Comparison of ENCODE assay signal across 8 mouse cellular contexts in the genomic region with DNA sequence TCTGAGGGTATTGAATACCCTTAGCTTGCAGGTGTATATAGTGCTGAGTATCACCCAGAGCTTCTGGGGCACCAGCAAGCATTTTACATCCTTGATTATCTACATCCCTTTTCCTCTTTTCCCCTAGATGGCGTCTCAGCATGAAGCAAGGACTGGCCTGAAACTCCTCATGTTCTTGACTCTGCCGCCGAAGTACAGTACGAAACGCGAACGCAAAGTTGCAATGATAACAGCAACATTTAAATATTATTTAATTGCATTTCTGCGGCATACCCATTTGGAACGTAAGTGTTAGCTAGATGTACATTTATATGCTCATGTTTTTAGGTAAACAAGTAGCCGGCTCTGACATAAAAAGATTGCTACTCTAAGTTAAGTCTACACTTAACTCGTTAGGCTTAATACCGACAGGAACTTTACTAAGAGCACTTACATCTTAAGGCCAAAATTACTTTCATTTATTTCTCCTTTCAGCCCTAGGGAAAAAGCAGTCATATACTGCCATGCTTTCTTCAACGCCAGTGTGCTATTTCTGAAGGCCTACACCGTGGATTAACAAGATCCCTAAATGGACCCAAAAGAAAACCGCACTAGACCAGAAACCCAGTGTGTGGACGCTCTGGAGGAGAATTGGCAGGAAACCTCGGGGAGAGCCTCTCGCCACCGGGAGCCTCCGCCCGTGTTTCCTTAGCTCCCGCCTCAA. TPM values are rescaled to one million over a fixed set of nuclear protein-coding genes. Genes with fewer than 3 reads are reported as not detected.
DNase-seq lines count a peak whose midpoint lies in the region; ATAC-seq and TF ChIP-seq lines count a peak whose summit lies in the region.

No protein-coding gene starts in this region.

- H3K9me3 ChIP-seq in hindbrain, postnatal 0 days (ENCODE audit: low read length): no peaks in the 10 kb centered on the region

- WGBS in hindbrain, postnatal 0 days: under 1% methylated on average over 22 of the region's 22 CpGs

- peaks cover 5% of the 10 kb centered on the region; the same call in 1 of the 2 replicates for H3K4me1 ChIP-seq in hindbrain, postnatal 0 days (ENCODE audit: insufficient read depth, low read length)

- peak overlapping the region; percentile 80 for H3K9ac ChIP-seq in hindbrain, postnatal 0 days (replicated peaks; ENCODE audit: low read length)

- peak overlapping the region; percentile 87 for H3K4me3 ChIP-seq in hindbrain, postnatal 0 days (ENCODE audit: low read length)

- DNase-seq in adrenal gland, adult 2 months: peak; percentile 38
- no peak for DNase-seq in adrenal gland, postnatal 25 days
- peak; percentile 77 for DNase-seq in cerebellum, adult 9-10 months
- DNase-seq in forelimb bud, embryonic 11.5 days (ENCODE audit: low read depth, low spot score): peak; percentile 65
- DNase-seq in hindbrain, postnatal 0 days (ENCODE audit: low spot score): peak; percentile 81
- peak; percentile 20 to 26 for DNase-seq in left cerebral cortex, adult 18-20 months (ENCODE audit: low spot score in 2 of 2)
- peak; percentile 10 for DNase-seq in right cerebral cortex, postnatal 4 days

- H3K27ac ChIP-seq in hindbrain, postnatal 0 days: peak overlapping the region; percentile 92

- H3K36me3 ChIP-seq in hindbrain, postnatal 0 days (ENCODE audit: insufficient read depth, low read length): no peaks in the 10 kb centered on the region

- H3K27me3 ChIP-seq in hindbrain, postnatal 0 days (ENCODE audit: insufficient read depth, low read length): no peaks in the 10 kb centered on the region

- peak; percentile 77 for TF ChIP-seq CTCF in hindbrain, postnatal 0 days (IDR thresholded peaks at IDR 0.05; ENCODE audit: low read depth)

- H3K4me2 ChIP-seq in hindbrain, postnatal 0 days (ENCODE audit: low read depth, low read length): peak overlapping the region; percentile 72

- ATAC-seq in hindbrain, postnatal 0 days: peak; percentile 41; the same call in 1 of the 2 replicates
- ATAC-seq in megakaryocyte, adult 5-6 weeks (ENCODE audit: poor library complexity, severe bottlenecking): peak; percentile 65

RNA-seq across cellular contexts. Expression of a gene that starts 0.4 kb away (rescaled TPM):
- 10 to 100 TPM; 18.5 to 26.9 TPM for total RNA-seq in adrenal gland, adult 2 months (2021)
- 2.4 and 2.7 TPM in 2 replicates for polyA plus RNA-seq in adrenal gland, adult 2 months (2012; rRNA removed)
- 19.8 and 23.9 TPM in 2 replicates for total RNA-seq in adrenal gland, postnatal 25 days (2021)
- 28.0 and 29.4 TPM in 2 replicates for total RNA-seq in hindbrain, postnatal 0 days (2014; rRNA removed)
- 60.7 and 67.2 TPM in 2 replicates for polyA plus RNA-seq in hindbrain, postnatal 0 days (2015; fragmentation: Nextera tagmentation; extraction: Ambion mirVana)
- 10 to 100 TPM; 35.1 to 36.3 TPM for total RNA-seq in left cerebral cortex, adult 18-20 months (2021)
- total RNA-seq in megakaryocyte, adult 5-6 weeks (2015): 41.6 and 47.0 TPM in 2 replicates
- total RNA-seq in megakaryocyte, adult 5-6 weeks (2017): 32.6 and 41.0 TPM in 2 replicates

RNA-seq across cellular contexts. Expression of a gene that starts 39.9 kb away (rescaled TPM):
- 10 to 100 TPM; 17.0 to 21.0 TPM for total RNA-seq in adrenal gland, adult 2 months (2021)
- 2.4 and 2.9 TPM in 2 replicates for polyA plus RNA-seq in adrenal gland, adult 2 months (2012; rRNA removed)
- 21.6 and 23.3 TPM in 2 replicates for total RNA-seq in adrenal gland, postnatal 25 days (2021)
- 8.3 and 8.5 TPM in 2 replicates for total RNA-seq in hindbrain, postnatal 0 days (2014; rRNA removed)
- 4.2 and 4.9 TPM in 2 replicates for polyA plus RNA-seq in hindbrain, postnatal 0 days (2015; fragmentation: Nextera tagmentation; extraction: Ambion mirVana)
- total RNA-seq in left cerebral cortex, adult 18-20 months (2021): 10 to 100 TPM; 42.2 to 51.0 TPM
- 31.3 and 40.4 TPM in 2 replicates for total RNA-seq in megakaryocyte, adult 5-6 weeks (2015)
- total RNA-seq in megakaryocyte, adult 5-6 weeks (2017): 22.8 and 23.9 TPM in 2 replicates

RNA-seq across cellular contexts. Expression of a gene that starts 39.9 kb away (rescaled TPM):
- 10 to 100 TPM in 1 of 2 experiments, 1 to 10 TPM in 1; 8.9 to 12.2 TPM for total RNA-seq in adrenal gland, adult 2 months (2021)
- polyA plus RNA-seq in adrenal gland, adult 2 months (2012; rRNA removed): 0.54 and 0.56 TPM in 2 replicates
- total RNA-seq in adrenal gland, postnatal 25 days (2021): 8.8 and 14.8 TPM in 2 replicates
- 11.4 and 16.7 TPM in 2 replicates for total RNA-seq in hindbrain, postnatal 0 days (2014; rRNA removed)
- polyA plus RNA-seq in hindbrain, postnatal 0 days (2015; fragmentation: Nextera tagmentation; extraction: Ambion mirVana): 24.8 and 26.1 TPM in 2 replicates
- total RNA-seq in left cerebral cortex, adult 18-20 months (2021): 10 to 100 TPM; 23.1 to 25.1 TPM
- total RNA-seq in megakaryocyte, adult 5-6 weeks (2015): 31.1 and 40.9 TPM in 2 replicates
- 32.6 and 34.4 TPM in 2 replicates for total RNA-seq in megakaryocyte, adult 5-6 weeks (2017)

RNA-seq across cellular contexts. Expression of a gene that starts 41.3 kb away (rescaled TPM):
- total RNA-seq in adrenal gland, adult 2 months (2021): not detected
- 0.03 TPM in 1 of 2 replicates, not detected in the other for polyA plus RNA-seq in adrenal gland, adult 2 months (2012; rRNA removed)
- not detected in 2 replicates for total RNA-seq in adrenal gland, postnatal 25 days (2021)
- 12.4 and 14.5 TPM in 2 replicates for total RNA-seq in hindbrain, postnatal 0 days (2014; rRNA removed)
- 1.3 and 1.5 TPM in 2 replicates for polyA plus RNA-seq in hindbrain, postnatal 0 days (2015; fragmentation: Nextera tagmentation; extraction: Ambion mirVana)
- not detected for total RNA-seq in left cerebral cortex, adult 18-20 months (2021)
- not detected in 2 replicates for total RNA-seq in megakaryocyte, adult 5-6 weeks (2015)
- total RNA-seq in megakaryocyte, adult 5-6 weeks (2017): not detected in 2 replicates
